Mouse (Mus musculus): ENCODE measurements around the gene Gm9970. TPM values are rescaled to one million over a fixed set of nuclear protein-coding genes. Genes with fewer than 3 reads are reported as not detected.
A peak's percentile ranks its signal among the peaks of the same experiment; 100 is the strongest.

Gm9970 gene
- total RNA-seq (2021) (not detected), polyA plus RNA-seq (2012; rRNA removed) (3.7 and 3.9 TPM in 2 replicates)
- long read RNA-seq = 0 reads

DNA sequence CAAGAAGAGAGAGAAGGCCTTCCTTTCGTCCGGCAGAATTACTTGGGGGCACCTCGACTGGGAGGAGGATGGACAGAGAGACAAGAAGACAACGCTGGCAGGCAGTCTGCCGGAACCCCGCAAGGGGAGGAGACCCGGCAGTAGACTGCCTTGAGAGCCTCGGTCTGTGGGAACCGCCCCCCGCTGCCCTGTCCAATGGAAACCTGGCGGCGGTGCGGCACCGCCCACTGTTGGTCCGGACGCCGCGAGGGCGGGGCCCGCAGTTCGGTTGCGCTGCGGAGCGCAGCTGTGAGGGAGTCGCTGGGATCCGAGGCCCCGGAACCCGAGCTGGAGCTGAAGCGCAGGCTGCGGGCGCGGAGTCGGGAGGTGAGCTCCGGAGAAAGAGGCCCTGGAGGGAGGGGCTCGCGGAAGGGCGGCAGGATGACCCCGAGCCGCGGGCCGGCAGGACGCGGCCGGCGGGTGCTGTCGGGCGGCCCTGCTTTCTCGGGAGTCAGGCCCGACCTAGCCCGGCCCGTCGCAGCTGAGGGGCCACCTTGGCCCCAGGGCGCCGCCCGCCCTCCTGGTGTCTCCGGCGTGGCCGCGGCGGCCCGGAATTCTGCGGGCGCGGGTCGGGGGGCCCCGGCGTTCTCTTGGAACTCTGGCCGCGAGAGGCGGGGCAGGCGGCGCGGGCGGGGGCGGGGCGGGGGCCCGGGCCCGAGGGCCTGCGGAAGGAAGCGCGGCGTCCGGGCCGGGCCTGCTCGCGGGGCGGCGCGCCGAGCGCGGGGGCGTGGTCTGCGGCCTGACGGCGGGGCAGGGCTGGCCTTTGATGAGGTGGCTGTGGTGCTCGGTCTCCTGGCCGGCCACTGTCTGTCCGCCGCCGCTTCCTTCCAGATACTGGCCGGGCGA, at the start of gene Gm9970, which contains the start of gene Nrbp1:
Gene Gm9970, minus strand, starts transcription at position 596 of the 885 bp plus-strand sequence.
Gene Nrbp1, plus strand, starts transcription at position 228 of the 885 bp plus-strand sequence.
- peak; percentile 98 for DNase-seq

GRCm38 (mm10) chr5:31289626-31290230, 48.7 kb upstream of the Gm9970 start:
- DNase-seq = no peak

- DNase-seq = no peak
Observed at GRCm38 (mm10) chr5:31288655-31289054, 47.6 kb upstream of the Gm9970 start.

GRCm38 (mm10) chr5:31288225-31288624, 47.2 kb upstream of the Gm9970 start:
- DNase-seq = no peak

DNA sequence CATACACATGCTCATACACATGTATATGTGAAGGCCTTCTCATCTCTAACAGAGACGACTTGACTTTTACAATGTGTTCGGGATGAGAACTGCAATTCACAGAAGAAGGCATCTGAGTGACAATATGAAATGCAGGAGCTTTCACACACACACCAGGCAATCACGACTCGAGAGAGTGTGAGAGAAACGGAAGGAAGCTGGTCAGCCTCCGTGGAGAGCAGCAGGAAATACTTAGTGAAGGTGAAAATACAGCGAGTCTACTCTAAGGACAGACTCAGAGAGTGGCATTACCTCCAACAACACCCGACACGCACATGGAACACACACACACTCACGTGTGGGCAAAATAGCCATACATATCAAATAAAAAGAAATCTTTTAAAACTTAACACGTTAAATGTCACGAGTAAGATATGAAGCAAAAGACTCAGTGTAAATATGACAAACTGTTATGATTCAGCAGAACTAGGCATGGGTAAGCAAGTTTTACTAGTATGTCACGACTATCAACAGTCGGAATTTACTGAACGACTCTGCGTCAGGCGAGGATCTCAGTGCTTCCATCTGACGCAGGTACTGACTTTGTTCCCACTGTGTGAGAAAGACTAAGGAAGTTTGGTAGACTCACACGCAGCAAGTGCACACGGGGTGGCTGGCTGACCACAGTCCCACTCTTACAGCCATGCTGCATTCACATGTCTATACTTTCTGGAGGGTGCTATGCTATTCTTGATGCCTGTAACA, 38.4 kb upstream of the Gm9970 start:
- no peak for DNase-seq

GRCm38 (mm10) chr5:31273018-31273417, 32.0 kb upstream of the Gm9970 start:
- DNase-seq = no peak

DNA sequence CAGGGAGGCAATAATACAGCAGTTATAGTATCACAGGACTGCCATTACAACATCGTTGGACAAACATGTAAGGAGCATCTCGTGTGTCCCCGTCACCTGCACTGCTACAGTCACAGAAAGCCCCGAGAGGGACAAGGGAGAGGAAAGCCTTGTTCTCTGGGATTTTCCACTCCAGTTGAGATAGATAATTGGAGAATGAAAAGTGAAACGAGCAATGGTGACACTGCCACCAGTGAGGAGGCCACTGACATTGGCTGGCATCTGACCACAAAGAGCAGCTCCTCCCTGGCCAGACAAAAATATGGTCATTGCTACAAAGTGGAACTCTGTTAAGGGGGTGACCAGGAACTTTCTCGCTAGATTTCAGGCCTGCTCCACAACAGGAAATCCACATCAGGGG, 26.7 kb upstream of the Gm9970 start:
- no peak for DNase-seq

DNA sequence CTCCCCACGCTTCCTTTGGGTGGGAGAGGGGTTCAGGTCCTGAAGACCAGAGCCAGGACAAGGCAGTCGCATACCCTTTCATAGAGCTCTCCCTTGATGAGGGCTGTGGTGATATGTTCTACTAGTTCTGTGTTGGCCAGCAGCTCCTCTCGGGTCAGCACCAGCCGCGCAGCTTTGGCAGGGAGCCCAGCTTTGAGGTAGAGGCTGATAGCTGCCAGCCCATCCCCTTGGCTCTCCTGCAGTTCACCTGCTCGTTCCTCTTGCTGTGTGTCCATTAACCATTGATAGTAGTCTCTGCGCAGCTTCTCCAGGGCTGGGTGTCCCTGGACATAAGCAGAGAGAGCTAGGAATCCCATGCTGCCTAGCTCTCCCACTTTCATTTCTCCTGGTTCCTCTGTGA, 25.1 kb upstream of the Gm9970 start:
- DNase-seq = no peak

- no peak for DNase-seq
Observed at GRCm38 (mm10) chr5:31257616-31258015, 16.6 kb upstream of the Gm9970 start.

GRCm38 (mm10) chr5:31255971-31256370, 14.9 kb upstream of the Gm9970 start:
- no peak for DNase-seq

DNA sequence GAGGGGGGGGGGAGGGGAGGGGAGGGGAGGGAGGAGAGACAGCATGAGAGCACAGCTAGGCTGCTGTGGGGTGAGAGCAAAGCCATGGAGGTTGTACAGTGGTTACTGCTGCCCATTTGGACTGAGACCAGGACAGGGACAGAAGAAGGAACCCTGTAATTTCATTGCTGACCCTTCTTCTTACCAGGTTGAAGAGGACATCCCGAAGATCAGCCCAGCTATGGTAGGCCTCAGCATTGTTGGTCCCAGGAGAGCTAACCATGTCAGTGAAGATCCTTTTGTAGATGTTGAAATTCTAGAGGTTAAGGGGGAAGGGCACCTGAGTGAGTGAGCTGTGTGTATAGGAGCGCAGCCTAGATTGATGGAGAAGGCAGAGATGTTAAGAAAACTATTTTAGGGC, 14.3 kb upstream of the Gm9970 start:
- no peak for DNase-seq

DNA sequence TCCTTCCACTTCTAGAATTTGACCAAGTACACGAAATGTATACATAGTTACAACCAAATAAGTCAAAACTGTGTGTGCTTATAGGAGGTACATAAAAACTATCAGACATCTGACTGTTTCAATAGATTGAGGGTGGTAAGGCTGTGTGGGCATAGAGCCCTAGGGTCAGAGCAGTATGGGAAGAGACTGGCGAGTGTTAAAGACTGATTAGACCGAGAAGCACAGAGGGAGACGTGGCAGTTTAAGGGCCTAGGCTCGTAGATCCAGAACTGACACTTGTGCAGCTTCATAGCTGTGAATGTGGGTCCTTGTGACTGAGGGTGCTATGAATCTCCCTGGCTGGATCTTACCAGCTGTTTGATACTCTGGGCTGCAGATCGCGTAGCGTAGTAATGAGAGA, 13.9 kb upstream of the Gm9970 start:
- no peak for DNase-seq

DNA sequence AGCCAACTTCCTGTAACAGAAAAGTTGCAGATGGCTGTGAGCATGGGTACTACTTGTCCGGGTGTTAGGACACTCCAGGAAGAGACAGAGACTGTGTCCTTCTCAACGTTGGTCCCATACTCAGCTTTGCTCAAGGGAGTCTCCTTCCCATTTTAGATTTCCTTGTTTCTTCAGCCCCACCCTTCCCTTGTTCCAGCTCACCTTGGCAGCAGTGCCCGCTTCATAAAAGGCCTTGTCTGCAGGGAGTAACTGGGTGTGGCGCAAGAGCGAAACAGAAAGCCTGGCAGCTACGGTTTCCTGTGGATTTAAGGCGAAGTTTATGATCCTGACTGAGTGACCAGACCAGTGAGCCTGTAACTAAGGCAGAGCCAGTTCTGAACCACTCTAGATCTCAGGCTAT, 13.4 kb upstream of the Gm9970 start:
- peak; percentile 61 for DNase-seq

- no peak for DNase-seq
Observed at GRCm38 (mm10) chr5:31253806-31254205, 12.8 kb upstream of the Gm9970 start.

GRCm38 (mm10) chr5:31252795-31253545, 11.9 kb upstream of the Gm9970 start:
- no peak for DNase-seq

- DNase-seq = no peak
Observed at GRCm38 (mm10) chr5:31252151-31252550, 11.1 kb upstream of the Gm9970 start.

- no peak for DNase-seq
Observed at GRCm38 (mm10) chr5:31251541-31252101, 10.6 kb upstream of the Gm9970 start, which contains the start of gene Krtcap3. Gene Krtcap3, plus strand, starts transcription at chr5:31251691.

GRCm38 (mm10) chr5:31250716-31251115, 9.7 kb upstream of the Gm9970 start:
- no peak for DNase-seq

- DNase-seq = no peak
Observed at GRCm38 (mm10) chr5:31242191-31242590, 1.2 kb upstream of the Gm9970 start.

- no peak for DNase-seq
Observed at GRCm38 (mm10) chr5:31241522-31242034, 546 bp upstream of the Gm9970 start.

GRCm38 (mm10) chr5:31226641-31227040, 14.4 kb downstream of the Gm9970 start:
- no peak for DNase-seq

All from adrenal gland, adult 2 months (tissue).